Mouse (Mus musculus) monocyte, adult 2 months (primary cell): ENCODE results near the gene Cdca8.

Experiments
- DNase-seq, 2 experiments: peaks; one replicate each; pipeline ENCODE4 v3.0.0; 2022; ENCODE audit warnings: low spot score in 2 of 2, low read depth in 1 of 2

Cdca8 gene

GRCm38 (mm10) chr4:124880599-124880998 is 58.5 kb downstream of the Cdca8 start, which contains the start of gene Epha10:
Gene Epha10 (plus strand): TSS chr4:124880899.
- DNase-seq: no peak

- DNase-seq: no peak
Observed at GRCm38 (mm10) chr4:124872719-124873118, 66.4 kb downstream of the Cdca8 start.
